Mouse (Mus musculus) forebrain, embryonic 15.5 days (tissue): ENCODE data around the gene Daam1. TPM values are rescaled to one million over a fixed set of nuclear protein-coding genes. Genes with fewer than 3 reads are reported as not detected.
A peak's percentile ranks its signal among the peaks of the same experiment; 100 is the strongest.

ENCODE experiments used
- ATAC-seq: fragments of 200-750 bp; cut with Nextera tagmentation; replicated peaks from 2 replicates; pipeline ENCODE4 v1.8.0; 2017; ENCODE audit warnings: mild to moderate bottlenecking, moderate TSS enrichment, moderate library complexity
- H3K27ac ChIP-seq: fragments of 300-500 bp; sonication (generic); replicated peaks from 2 replicates; pipeline ENCODE4 v1.5.1; 2015; ENCODE audit warnings: mild to moderate bottlenecking, inconsistent platforms
- H3K27me3 ChIP-seq: fragments of 300-500 bp; sonication (generic); 2 replicates; pipeline ENCODE4 v1.6.1; 2015; ENCODE audit warnings: inconsistent platforms
- H3K36me3 ChIP-seq: fragments of 300-500 bp; sonication (generic); 2 replicates; pipeline ENCODE4 v1.6.1; 2015; ENCODE audit warnings: mild to moderate bottlenecking, inconsistent platforms
- H3K4me1 ChIP-seq: fragments of 300-500 bp; sonication (generic); 2 replicates; pipeline ENCODE4 v1.6.1; 2015; ENCODE audit warnings: inconsistent platforms
- H3K4me2 ChIP-seq: fragments of 300-500 bp; sonication (generic); replicated peaks from 2 replicates; pipeline ENCODE4 v1.6.1; 2015; ENCODE audit warnings: mild to moderate bottlenecking, inconsistent platforms
- H3K4me3 ChIP-seq: fragments of 300-500 bp; sonication (generic); 2 replicates; pipeline ENCODE4 v1.5.1; 2015; ENCODE audit warnings: mild to moderate bottlenecking, inconsistent platforms
- H3K9ac ChIP-seq: fragments of 300-500 bp; sonication (generic); replicated peaks from 2 replicates; pipeline ENCODE4 v1.6.1; 2015; ENCODE audit warnings: mild to moderate bottlenecking, inconsistent platforms
- H3K9me3 ChIP-seq: fragments of 300-500 bp; sonication (generic); 2 replicates; pipeline ENCODE4 v1.6.1; 2016; ENCODE audit warnings: inconsistent platforms
- WGBS: fragments of 180-500 bp; shearing (Covaris S2); methylation state at CpG from one replicate; pipeline ENCODE4 v1.1.7; 2015; ENCODE audit warnings: mixed read lengths; 5-methylcytosine and 5-hydroxymethylcytosine counted together
- polyA plus RNA-seq: library from polyadenylated mRNA; unstranded; fragments of >200 nt; fragmentation: Nextera tagmentation; extraction: Ambion mirVana; gene quantifications from 2 replicates; pipeline ENCODE4 v1.2.1, GENCODE M21; 2015

Gene Daam1
- polyA plus RNA-seq, 1 experiment from 2014 or later = 25.6 TPM

GRCm38 (mm10) chr12:71904926-71905325, 74.0 kb downstream of the Daam1 start:
- no peak for ATAC-seq
- peaks cover 16% of the 10 kb centered on the region; the same call in 1 of the 2 replicates for H3K36me3 ChIP-seq

GRCm38 (mm10) chr12:71905640-71906320, 74.9 kb downstream of the Daam1 start:
- H3K4me3 ChIP-seq = no peak overlapping the region
- H3K36me3 ChIP-seq = peaks cover 16% of the 10 kb centered on the region; the same call in 1 of the 2 replicates
- H3K9ac ChIP-seq = no peak overlapping the region
- no peak for ATAC-seq
- H3K27me3 ChIP-seq = no peaks in the 10 kb centered on the region
- peak overlapping the region; percentile 49 for H3K27ac ChIP-seq
- H3K4me2 ChIP-seq = no peak overlapping the region
- 88% methylated on average over 13 of the region's 13 CpGs for WGBS
- H3K4me1 ChIP-seq = peaks cover 32% of the 10 kb centered on the region
- no peaks in the 10 kb centered on the region for H3K9me3 ChIP-seq

More at GRCm38 (mm10) chr12:71904926-71905325, 74.0 kb downstream of the Daam1 start:
- H3K4me1 ChIP-seq = peaks cover 24% of the 10 kb centered on the region
- no peaks in the 10 kb centered on the region for H3K27me3 ChIP-seq
- no peak overlapping the region for H3K4me3 ChIP-seq
- WGBS = 69% methylated on average over 4 of the region's 4 CpGs
- no peak overlapping the region for H3K9ac ChIP-seq
- no peaks in the 10 kb centered on the region for H3K9me3 ChIP-seq
- no peak overlapping the region for H3K27ac ChIP-seq
- no peak overlapping the region for H3K4me2 ChIP-seq

- no peaks in the 10 kb centered on the region for H3K9me3 ChIP-seq
- peak; percentile 74 for ATAC-seq
- 71% methylated on average over 12 of the region's 12 CpGs for WGBS
- peaks cover 39% of the 10 kb centered on the region for H3K4me1 ChIP-seq
- no peak overlapping the region for H3K9ac ChIP-seq
- H3K4me2 ChIP-seq = no peak overlapping the region
- no peaks in the 10 kb centered on the region for H3K27me3 ChIP-seq
- no peak overlapping the region for H3K4me3 ChIP-seq
- H3K27ac ChIP-seq = peak overlapping the region; percentile 49
- peaks cover 14% of the 10 kb centered on the region; the same call in 1 of the 2 replicates for H3K36me3 ChIP-seq
Observed at GRCm38 (mm10) chr12:71906582-71907267, 75.8 kb downstream of the Daam1 start.

DNA sequence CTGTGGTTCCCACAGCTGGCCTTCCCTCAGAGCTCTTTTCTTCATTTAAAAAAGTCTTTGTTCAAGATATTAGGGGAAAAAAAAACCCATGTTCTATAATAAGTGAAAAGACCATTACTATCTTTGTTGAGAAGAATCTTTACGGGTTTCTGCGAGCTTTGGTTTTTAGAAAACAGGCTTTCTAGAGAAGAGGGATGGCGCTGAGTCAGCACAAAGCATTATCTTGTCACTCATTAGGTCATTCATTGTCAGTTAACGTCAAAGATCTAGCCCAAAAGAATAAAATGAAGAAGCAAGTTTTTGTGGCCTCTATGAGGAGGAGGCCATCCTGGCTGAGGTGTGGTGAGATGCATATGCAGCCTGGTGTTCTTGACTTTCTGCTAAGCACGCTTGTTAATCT, 78.1 kb downstream of the Daam1 start:
- 81% methylated on average over 5 of the region's 5 CpGs for WGBS
- no peaks in the 10 kb centered on the region for H3K36me3 ChIP-seq
- H3K4me2 ChIP-seq = no peak overlapping the region
- H3K9me3 ChIP-seq = no peaks in the 10 kb centered on the region
- no peak overlapping the region for H3K27ac ChIP-seq
- peaks cover 51% of the 10 kb centered on the region for H3K4me1 ChIP-seq
- H3K4me3 ChIP-seq = no peak overlapping the region
- no peak overlapping the region for H3K9ac ChIP-seq
- no peaks in the 10 kb centered on the region for H3K27me3 ChIP-seq
- no peak for ATAC-seq

DNA sequence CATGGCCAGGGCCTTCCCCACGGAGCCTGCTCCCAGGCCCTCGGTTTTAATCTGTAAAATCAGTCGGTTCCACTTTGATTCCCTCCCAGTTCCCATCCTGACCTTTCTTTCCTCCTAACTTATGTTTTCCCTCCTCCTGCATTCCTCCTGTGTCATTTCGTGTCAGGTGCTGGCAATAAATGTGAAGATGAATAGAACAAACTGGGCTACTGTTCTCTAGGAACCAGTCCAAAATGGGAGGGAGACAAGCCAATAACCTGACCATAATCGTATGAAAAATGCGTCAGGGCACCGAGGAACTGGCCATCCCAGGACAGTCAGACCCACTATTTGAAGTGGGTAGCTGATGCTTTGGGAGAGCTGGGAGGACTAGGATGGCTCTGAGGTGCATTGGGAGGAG, 79.4 kb downstream of the Daam1 start:
- Histone ChIP-seq H3K27ac (no peak overlapping the region), H3K9ac (no peak overlapping the region)

DNA sequence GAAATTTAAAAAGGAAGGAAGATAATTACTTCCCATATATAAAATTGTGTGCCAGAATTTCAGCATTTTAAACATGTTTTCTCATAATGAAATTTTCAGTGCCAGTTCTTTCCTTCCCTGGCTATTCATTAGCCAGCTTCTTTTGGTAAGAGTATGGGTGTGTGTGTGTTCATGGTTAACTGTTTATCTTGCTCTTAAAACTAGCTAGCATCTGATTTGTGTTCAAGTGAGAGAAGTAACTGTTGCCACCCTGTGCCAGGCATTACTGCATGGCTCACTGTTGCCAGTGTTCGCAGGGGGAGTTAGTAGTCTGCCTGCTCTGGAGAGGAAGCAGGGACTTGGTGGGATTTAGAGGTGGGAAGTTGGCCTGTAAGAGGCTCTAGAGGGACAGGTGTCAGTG, 81.4 kb downstream of the Daam1 start:
- peaks cover 27% of the 10 kb centered on the region for H3K4me1 ChIP-seq
- peaks cover 4% of the 10 kb centered on the region; the same call in 1 of the 2 replicates for H3K36me3 ChIP-seq
- H3K4me3 ChIP-seq = no peak overlapping the region
- ATAC-seq = no peak
- H3K4me2 ChIP-seq = no peak overlapping the region
- H3K9ac ChIP-seq = no peak overlapping the region
- no peaks in the 10 kb centered on the region for H3K9me3 ChIP-seq
- no peak overlapping the region for H3K27ac ChIP-seq
- WGBS = 64% methylated on average over 1 of the region's 1 CpGs
- no peaks in the 10 kb centered on the region for H3K27me3 ChIP-seq

More for the DNA sequence above, 79.4 kb downstream of the Daam1 start:
- Histone ChIP-seq H3K4me2 (no peak overlapping the region), H3K9me3 (no peaks in the 10 kb centered on the region), H3K36me3 (no peaks in the 10 kb centered on the region), H3K4me1 (peaks cover 45% of the 10 kb centered on the region), H3K4me3 (no peak overlapping the region), H3K27me3 (no peaks in the 10 kb centered on the region)
- no peak for ATAC-seq
- 71% methylated on average over 7 of the region's 7 CpGs for WGBS

DNA sequence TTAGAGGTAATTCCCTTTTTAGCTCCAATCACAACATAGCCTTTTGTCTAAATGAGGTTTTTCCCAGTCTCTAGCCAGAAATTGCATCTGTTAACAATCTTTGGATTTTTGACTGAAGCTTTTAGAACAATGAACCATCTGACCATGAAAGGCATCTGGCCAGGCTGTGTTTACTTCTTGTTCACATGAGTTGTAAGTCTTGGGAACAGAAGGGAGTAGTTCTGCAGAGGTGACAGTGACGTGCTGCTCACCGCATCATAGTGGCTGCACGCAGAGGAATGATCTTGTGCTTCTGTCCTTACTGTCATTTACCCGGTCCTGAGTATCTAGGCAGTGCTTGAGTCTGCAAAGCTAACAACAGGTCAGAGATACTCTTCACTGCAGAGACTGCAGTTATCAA, 88.3 kb downstream of the Daam1 start:
- Histone ChIP-seq H3K4me2 (no peak overlapping the region), H3K4me3 (no peak overlapping the region), H3K9ac (no peak overlapping the region), H3K36me3 (peaks cover 7% of the 10 kb centered on the region; the same call in 1 of the 2 replicates), H3K9me3 (no peaks in the 10 kb centered on the region), H3K27ac (0 out of 2 replicates have a peak overlapping the region, but pooled peaks have one; percentile 42), H3K4me1 (peaks cover 39% of the 10 kb centered on the region), H3K27me3 (no peaks in the 10 kb centered on the region)
- WGBS = 36% methylated on average over 4 of the region's 4 CpGs
- no peak; the same call in 1 of the 2 replicates for ATAC-seq

- no peak overlapping the region for H3K4me3 ChIP-seq
- ATAC-seq = no peak
- WGBS = 26% methylated on average over 3 of the region's 3 CpGs
- H3K27me3 ChIP-seq = no peaks in the 10 kb centered on the region
- H3K9ac ChIP-seq = no peak overlapping the region
- H3K4me1 ChIP-seq = peaks cover 39% of the 10 kb centered on the region
- 0 out of 2 replicates have a peak overlapping the region, but pooled peaks have one; percentile 42 for H3K27ac ChIP-seq
- H3K9me3 ChIP-seq = no peaks in the 10 kb centered on the region
- peaks cover 7% of the 10 kb centered on the region; the same call in 1 of the 2 replicates for H3K36me3 ChIP-seq
- no peak overlapping the region for H3K4me2 ChIP-seq
Observed at GRCm38 (mm10) chr12:71919962-71920361, 89.1 kb downstream of the Daam1 start.

GRCm38 (mm10) chr12:71922827-71923381, 92.0 kb downstream of the Daam1 start:
- Histone ChIP-seq H3K9me3 (no peaks in the 10 kb centered on the region), H3K27ac (no peak overlapping the region), H3K27me3 (no peaks in the 10 kb centered on the region), H3K36me3 (no peaks in the 10 kb centered on the region), H3K9ac (no peak overlapping the region), H3K4me3 (no peak overlapping the region), H3K4me2 (no peak overlapping the region), H3K4me1 (peaks cover 46% of the 10 kb centered on the region)
- WGBS = 47% methylated on average over 5 of the region's 5 CpGs
- no peak for ATAC-seq

DNA sequence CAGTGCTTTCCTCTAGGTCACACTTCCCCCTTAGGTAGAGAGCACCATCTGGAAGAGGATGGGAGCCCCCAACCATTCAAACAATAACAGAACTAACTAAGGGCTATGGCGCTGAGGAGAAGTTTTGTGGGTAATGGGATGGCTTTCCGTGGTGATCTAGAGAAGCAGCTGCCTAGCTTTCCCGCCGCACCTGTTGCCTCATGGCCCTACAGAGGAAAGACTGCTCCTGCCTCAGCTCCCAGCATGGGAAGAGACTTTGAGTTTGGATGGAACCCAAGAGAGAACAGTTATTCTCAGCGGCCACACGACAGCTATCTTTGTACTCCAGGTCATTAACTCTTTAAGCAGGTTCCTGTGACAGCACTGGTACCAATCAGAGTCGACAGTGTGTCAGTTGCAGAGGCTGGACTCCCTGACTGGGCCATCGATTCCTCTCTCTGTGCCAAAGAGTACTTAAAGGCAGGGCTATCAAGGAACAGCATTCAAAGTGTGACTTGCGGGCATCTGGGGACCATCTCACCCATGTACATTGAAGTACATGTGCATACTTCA, 94.2 kb downstream of the Daam1 start:
- 85% methylated on average over 9 of the region's 9 CpGs for WGBS
- H3K27ac ChIP-seq = no peak overlapping the region
- H3K27me3 ChIP-seq = no peaks in the 10 kb centered on the region
- no peaks in the 10 kb centered on the region for H3K9me3 ChIP-seq
- no peak overlapping the region for H3K9ac ChIP-seq
- H3K4me3 ChIP-seq = no peak overlapping the region
- ATAC-seq = no peak
- H3K36me3 ChIP-seq = no peaks in the 10 kb centered on the region
- H3K4me1 ChIP-seq = peaks cover 29% of the 10 kb centered on the region
- no peak overlapping the region for H3K4me2 ChIP-seq

DNA sequence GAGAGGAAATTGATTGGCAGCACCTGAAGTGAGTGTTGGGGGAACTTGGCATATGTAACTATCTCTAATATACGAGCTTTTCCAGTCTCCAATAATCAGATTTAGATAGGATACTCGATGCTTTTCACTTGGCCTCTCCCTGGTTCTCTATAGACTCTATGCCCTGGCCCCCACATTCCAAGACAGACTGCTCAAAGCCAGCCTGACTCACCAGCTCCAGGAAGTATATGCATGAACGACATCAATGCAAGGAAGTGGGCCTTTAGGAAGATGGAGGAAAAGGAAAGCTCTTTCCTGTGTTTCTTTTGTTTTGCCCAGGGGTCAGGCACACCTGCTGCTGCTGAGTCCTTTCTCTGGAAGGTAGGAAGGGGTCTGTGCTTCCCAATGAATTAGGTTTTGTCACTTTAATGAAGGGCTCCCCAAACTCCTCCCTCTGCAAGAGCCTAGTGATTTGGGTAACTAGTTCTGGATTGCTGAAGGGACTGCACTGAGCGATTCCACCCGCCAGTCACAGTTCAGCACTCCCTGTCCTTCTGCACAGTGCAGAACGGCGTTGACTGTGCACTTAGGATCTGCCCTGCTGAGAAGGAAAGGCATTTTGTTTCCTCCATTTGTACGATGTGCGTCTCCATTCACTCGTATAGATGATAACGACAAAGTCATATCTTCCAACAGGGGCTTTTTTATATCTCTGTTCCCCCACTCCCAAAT, 95.3 kb downstream of the Daam1 start:
- H3K4me1 ChIP-seq = peaks cover 25% of the 10 kb centered on the region
- no peak overlapping the region for H3K27ac ChIP-seq
- H3K9me3 ChIP-seq = no peaks in the 10 kb centered on the region
- H3K27me3 ChIP-seq = no peaks in the 10 kb centered on the region
- no peak overlapping the region for H3K4me2 ChIP-seq
- H3K9ac ChIP-seq = no peak overlapping the region
- no peak overlapping the region for H3K4me3 ChIP-seq
- ATAC-seq = no peak
- WGBS = 61% methylated on average over 11 of the region's 11 CpGs
- H3K36me3 ChIP-seq = no peaks in the 10 kb centered on the region
